Mouse (Mus musculus): ENCODE measurements around the gene Hist1h3b. TPM values are rescaled to one million over a fixed set of nuclear protein-coding genes. Genes with fewer than 3 reads are reported as not detected.
"Not testable (repeated sequence)": the region's sequence is repeated elsewhere in the genome, so short reads cannot be mapped to it uniquely, and the experiment has no call there.

Gene Hist1h3b
- polyA plus RNA-seq, 1 experiment from 2014 or later: 4.7 TPM

DNA sequence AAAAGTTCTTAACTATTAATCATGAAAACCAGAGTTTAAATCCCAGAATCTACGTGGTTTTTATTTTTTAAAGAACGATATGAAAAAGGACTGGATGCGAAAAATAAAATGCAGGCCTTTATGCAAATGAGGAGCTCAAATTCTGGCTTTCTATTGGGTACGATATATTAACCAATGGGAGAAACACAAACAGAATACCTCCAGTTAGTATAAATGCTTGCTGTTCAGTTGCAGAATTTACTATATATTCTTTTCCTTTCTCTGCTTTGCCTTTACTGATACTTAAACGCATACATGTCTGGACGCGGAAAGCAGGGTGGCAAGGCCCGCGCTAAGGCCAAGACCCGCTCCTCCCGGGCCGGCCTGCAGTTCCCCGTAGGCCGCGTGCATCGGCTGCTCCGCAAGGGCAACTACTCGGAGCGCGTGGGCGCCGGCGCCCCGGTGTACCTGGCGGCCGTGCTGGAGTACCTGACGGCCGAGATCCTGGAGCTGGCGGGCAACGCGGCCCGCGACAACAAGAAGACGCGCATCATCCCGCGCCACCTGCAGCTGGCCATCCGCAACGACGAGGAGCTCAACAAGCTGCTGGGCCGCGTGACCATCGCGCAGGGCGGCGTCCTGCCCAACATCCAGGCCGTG lies 1.1 kb upstream of the Hist1h3b start, which contains the start of gene Hist1h2ab:
Gene Hist1h2ab (plus strand): TSS at position 288 of the 639 bp plus-strand sequence.
- WGBS: under 1% methylated on average over 31 of the region's 47 CpGs
- H3K27ac ChIP-seq (ENCODE audit: low read length): peak within 1 kb of the TSS; percentile 95
- H3K27me3 ChIP-seq (replicated peaks; ENCODE audit: control insufficient read depth, insufficient read depth, low read length); H3K36me3 ChIP-seq (ENCODE audit: control insufficient read depth, insufficient read depth, low read length); H3K4me1 ChIP-seq (ENCODE audit: control insufficient read depth, insufficient read depth, low read length); H3K9me3 ChIP-seq (ENCODE audit: control insufficient read depth, low read length): not testable (repeated sequence)
- H3K4me3 ChIP-seq (ENCODE audit: low read length): peak within 1 kb of the TSS; percentile 48
- ATAC-seq: peak; percentile 34
- H3K4me2 ChIP-seq (ENCODE audit: low read depth, low read length): peak within 1 kb of the TSS; percentile 55
- peak within 1 kb of the TSS; percentile 66 for H3K9ac ChIP-seq (ENCODE audit: low read depth, low read length)

DNA sequence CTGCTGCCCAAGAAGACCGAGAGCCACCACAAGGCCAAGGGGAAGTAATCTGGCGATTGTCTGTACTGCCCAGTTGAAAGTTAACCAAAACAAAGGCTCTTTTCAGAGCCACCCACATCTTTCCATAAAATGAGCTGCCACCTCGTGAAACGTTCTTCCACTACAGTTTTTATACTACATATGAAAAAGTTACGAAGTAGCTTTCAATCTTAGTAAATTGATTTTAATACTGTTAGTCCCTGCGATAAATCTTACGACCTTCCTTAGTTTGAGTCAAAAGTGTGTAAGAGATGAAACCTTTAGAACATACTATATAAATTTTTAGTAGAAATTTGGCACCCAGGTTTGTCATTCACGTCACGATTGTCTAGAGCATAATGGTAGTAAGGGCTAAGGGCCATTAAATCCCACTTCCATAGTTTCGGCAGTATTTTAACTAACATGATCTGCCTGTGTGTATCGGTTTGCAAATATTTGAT lies 550 bp upstream of the Hist1h3b start:
- Histone ChIP-seq H3K27me3 (replicated peaks; ENCODE audit: control insufficient read depth, insufficient read depth, low read length) (no peaks in the 10 kb centered on the region), H3K36me3 (ENCODE audit: control insufficient read depth, insufficient read depth, low read length) (no peaks in the 10 kb centered on the region), H3K9ac (ENCODE audit: low read depth, low read length) (peak overlapping the region; percentile 66), H3K27ac (ENCODE audit: low read length) (peak overlapping the region; percentile 95), H3K9me3 (ENCODE audit: control insufficient read depth, low read length) (no peaks in the 10 kb centered on the region), H3K4me3 (ENCODE audit: low read length) (peak overlapping the region; percentile 48), H3K4me1 (ENCODE audit: control insufficient read depth, insufficient read depth, low read length) (peaks cover 7% of the 10 kb centered on the region; the same call in 1 of the 2 replicates), H3K4me2 (ENCODE audit: low read depth, low read length) (peak overlapping the region; percentile 55)
- ATAC-seq: peak; percentile 27
- 2% methylated on average over 11 of the region's 11 CpGs for WGBS

- Histone ChIP-seq H3K27ac (ENCODE audit: low read length) (peak overlapping the region; percentile 61; the same call in 1 of the 2 replicates), H3K9me3 (ENCODE audit: control insufficient read depth, low read length) (no peaks in the 10 kb centered on the region), H3K4me3 (ENCODE audit: low read length) (peak overlapping the region; percentile 41), H3K4me2 (ENCODE audit: low read depth, low read length) (peak overlapping the region; percentile 56), H3K4me1 (ENCODE audit: control insufficient read depth, insufficient read depth, low read length) (peaks cover 8% of the 10 kb centered on the region; the same call in 1 of the 2 replicates), H3K9ac (ENCODE audit: low read depth, low read length) (peak overlapping the region; percentile 54), H3K36me3 (ENCODE audit: control insufficient read depth, insufficient read depth, low read length) (no peaks in the 10 kb centered on the region), H3K27me3 (replicated peaks; ENCODE audit: control insufficient read depth, insufficient read depth, low read length) (no peaks in the 10 kb centered on the region)
- no peak for ATAC-seq
- 4% methylated on average over 6 of the region's 6 CpGs for WGBS
Measured at GRCm38 (mm10) chr13:23752742-23753172, 690 bp downstream of the Hist1h3b start.

DNA sequence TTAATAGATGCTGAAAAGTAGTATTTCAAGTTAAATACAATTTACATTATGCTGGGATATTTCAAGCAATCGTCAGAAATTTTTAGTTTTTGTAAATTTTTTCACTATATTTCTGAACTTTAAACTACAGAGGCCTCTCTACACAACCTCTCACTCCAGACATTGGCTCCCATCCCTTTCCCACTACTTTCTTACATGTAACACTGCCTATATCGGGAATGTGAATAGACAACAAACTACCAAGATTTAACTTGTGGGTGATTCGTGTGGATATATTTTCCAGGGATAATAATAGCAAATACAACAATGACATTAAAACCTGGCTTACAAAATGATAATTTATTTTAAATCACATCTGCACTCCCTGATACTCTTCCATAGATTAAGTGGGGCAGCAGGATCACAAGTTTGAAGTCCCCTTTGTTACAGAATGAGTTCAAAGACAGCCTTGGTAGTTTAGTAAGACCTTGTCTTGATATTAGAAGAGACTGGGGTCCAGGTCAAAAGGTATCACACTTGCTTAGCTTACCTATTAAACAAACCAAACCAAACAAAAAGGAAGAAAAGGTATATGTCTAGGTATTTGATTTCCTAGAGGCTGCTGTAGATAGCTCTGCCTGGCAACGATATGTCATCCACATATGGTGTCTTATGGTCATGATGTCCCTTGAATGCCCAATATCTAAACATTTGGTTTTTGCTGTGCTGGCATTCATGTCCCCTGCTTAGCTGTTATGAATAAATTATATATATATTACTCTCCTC lies 1.4 kb downstream of the Hist1h3b start:
- Histone ChIP-seq H3K9me3 (ENCODE audit: control insufficient read depth, low read length) (no peaks in the 10 kb centered on the region), H3K4me3 (ENCODE audit: low read length) (no peak overlapping the region), H3K27ac (ENCODE audit: low read length) (no peak overlapping the region), H3K27me3 (replicated peaks; ENCODE audit: control insufficient read depth, insufficient read depth, low read length) (no peaks in the 10 kb centered on the region), H3K36me3 (ENCODE audit: control insufficient read depth, insufficient read depth, low read length) (no peaks in the 10 kb centered on the region), H3K4me1 (ENCODE audit: control insufficient read depth, insufficient read depth, low read length) (0 out of 2 replicates have a peak, but pooled peaks cover 3% of the 10 kb centered on the region), H3K9ac (ENCODE audit: low read depth, low read length) (no peak overlapping the region), H3K4me2 (ENCODE audit: low read depth, low read length) (no peak overlapping the region; the same call in 1 of the 2 replicates)
- no peak for ATAC-seq
- WGBS: 57% methylated on average over 4 of the region's 4 CpGs

DNA sequence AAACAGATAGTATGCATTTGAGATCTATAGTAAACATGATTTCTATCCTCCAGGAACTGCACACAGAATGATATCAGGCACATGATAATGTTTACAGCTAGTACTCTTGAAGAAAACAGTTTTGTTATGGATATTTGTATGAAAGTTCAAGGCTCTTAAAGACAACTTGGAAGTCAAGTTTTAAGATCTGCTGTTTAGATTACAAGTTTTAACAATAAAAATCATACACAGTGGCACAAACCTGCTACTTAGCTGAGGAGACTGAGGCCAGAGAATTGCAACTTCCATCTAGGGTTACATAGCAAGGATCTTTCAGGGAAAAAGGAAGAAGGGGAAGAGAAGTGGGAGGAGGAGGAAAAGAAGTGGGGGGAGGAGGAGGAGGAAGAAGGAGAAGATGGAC lies 2.9 kb downstream of the Hist1h3b start:
- Histone ChIP-seq H3K4me3 (ENCODE audit: low read length) (no peak overlapping the region), H3K4me2 (ENCODE audit: low read depth, low read length) (no peak overlapping the region), H3K27ac (ENCODE audit: low read length) (no peak overlapping the region), H3K9ac (ENCODE audit: low read depth, low read length) (no peak overlapping the region), H3K4me1 (ENCODE audit: control insufficient read depth, insufficient read depth, low read length) (0 out of 2 replicates have a peak, but pooled peaks cover 7% of the 10 kb centered on the region), H3K36me3 (ENCODE audit: control insufficient read depth, insufficient read depth, low read length) (no peaks in the 10 kb centered on the region), H3K27me3 (replicated peaks; ENCODE audit: control insufficient read depth, insufficient read depth, low read length) (no peaks in the 10 kb centered on the region), H3K9me3 (ENCODE audit: control insufficient read depth, low read length) (no peaks in the 10 kb centered on the region)
- ATAC-seq: no peak

- Histone ChIP-seq H3K4me2 (ENCODE audit: low read depth, low read length) (peak within 1 kb of the TSS; percentile 67), H3K4me3 (ENCODE audit: low read length) (peak within 1 kb of the TSS; percentile 46), H3K27me3 (replicated peaks; ENCODE audit: control insufficient read depth, insufficient read depth, low read length) (no peaks in the 10 kb centered on the region), H3K4me1 (ENCODE audit: control insufficient read depth, insufficient read depth, low read length) (0 out of 2 replicates have a peak, but pooled peaks cover 12% of the 10 kb centered on the region), H3K9ac (ENCODE audit: low read depth, low read length) (peak within 1 kb of the TSS; percentile 68), H3K36me3 (ENCODE audit: control insufficient read depth, insufficient read depth, low read length) (no peaks in the 10 kb centered on the region), H3K9me3 (ENCODE audit: control insufficient read depth, low read length) (no peaks in the 10 kb centered on the region), H3K27ac (ENCODE audit: low read length) (peak within 1 kb of the TSS; percentile 92)
- ATAC-seq: peak; percentile 78
- 1% methylated on average over 12 of the region's 22 CpGs for WGBS
Measured at GRCm38 (mm10) chr13:23756790-23757189, 4.7 kb downstream of the Hist1h3b start, which contains the start of gene Hist1h4b. Gene Hist1h4b (plus strand): TSS chr13:23757013.

DNA sequence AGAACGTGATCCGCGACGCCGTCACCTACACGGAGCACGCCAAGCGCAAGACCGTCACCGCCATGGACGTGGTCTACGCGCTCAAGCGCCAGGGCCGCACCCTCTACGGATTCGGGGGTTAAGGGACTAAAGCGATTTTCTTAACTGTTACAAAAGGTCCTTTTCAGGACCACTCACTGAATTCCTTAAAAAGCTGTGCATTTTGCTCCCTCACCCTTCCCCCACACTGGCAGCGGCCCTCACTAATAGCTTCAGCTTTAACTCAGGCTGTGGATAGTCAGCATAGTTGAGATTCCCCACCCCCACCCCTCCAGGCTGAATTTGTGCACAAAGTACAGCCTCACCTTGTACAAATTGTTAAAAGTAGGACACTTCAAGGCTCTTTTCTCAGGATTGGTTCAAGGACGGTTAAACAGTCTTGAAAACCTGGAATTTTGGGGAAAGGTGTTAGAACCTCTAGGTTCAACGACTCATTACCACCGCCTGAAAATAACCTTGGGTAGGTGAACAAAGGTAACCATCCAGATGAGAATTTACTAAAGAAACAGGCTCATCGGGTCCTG lies 5.2 kb downstream of the Hist1h3b start:
- ATAC-seq: peak; percentile 6; the same call in 1 of the 2 replicates
- under 1% methylated on average over 18 of the region's 23 CpGs for WGBS

DNA sequence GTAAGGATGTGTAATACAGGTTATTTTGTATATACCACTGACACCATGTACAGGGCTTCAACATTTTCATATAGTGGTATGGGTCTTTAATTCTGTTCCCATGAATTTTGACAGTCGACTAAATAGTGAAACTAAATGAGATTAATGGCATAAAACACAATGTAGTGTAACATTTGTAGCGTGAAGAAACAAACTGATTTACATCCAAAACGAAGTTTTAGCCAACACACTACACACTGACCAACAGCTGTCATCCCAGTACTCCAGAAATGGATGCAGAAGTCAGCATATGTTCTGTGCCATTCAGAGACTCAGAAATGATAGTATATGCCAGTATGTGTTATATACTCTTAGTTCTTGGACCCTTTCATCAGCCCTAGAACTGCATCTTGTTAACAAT lies 5.9 kb downstream of the Hist1h3b start:
- H3K4me2 ChIP-seq (ENCODE audit: low read depth, low read length): no peak overlapping the region
- 44% methylated on average over 3 of the region's 3 CpGs for WGBS

More for the DNA sequence above, 5.2 kb downstream of the Hist1h3b start:
- H3K27me3 ChIP-seq (replicated peaks; ENCODE audit: control insufficient read depth, insufficient read depth, low read length): no peaks in the 10 kb centered on the region
- H3K4me1 ChIP-seq (ENCODE audit: control insufficient read depth, insufficient read depth, low read length): 0 out of 2 replicates have a peak, but pooled peaks cover 12% of the 10 kb centered on the region
- H3K27ac ChIP-seq (ENCODE audit: low read length): peak overlapping the region; percentile 92
- H3K9me3 ChIP-seq (ENCODE audit: control insufficient read depth, low read length): no peaks in the 10 kb centered on the region
- H3K9ac ChIP-seq (ENCODE audit: low read depth, low read length): peak overlapping the region; percentile 68
- peak overlapping the region; percentile 46 for H3K4me3 ChIP-seq (ENCODE audit: low read length)
- H3K36me3 ChIP-seq (ENCODE audit: control insufficient read depth, insufficient read depth, low read length): no peaks in the 10 kb centered on the region
- H3K4me2 ChIP-seq (ENCODE audit: low read depth, low read length): peak overlapping the region; percentile 67

GRCm38 (mm10) chr13:23759251-23759771 lies 7.2 kb downstream of the Hist1h3b start:
- H3K27ac ChIP-seq (ENCODE audit: low read length): no peak overlapping the region
- 82% methylated on average over 3 of the region's 3 CpGs for WGBS
- no peaks in the 10 kb centered on the region for H3K27me3 ChIP-seq (replicated peaks; ENCODE audit: control insufficient read depth, insufficient read depth, low read length)
- H3K4me1 ChIP-seq (ENCODE audit: control insufficient read depth, insufficient read depth, low read length): peaks cover 21% of the 10 kb centered on the region
- no peaks in the 10 kb centered on the region for H3K9me3 ChIP-seq (ENCODE audit: control insufficient read depth, low read length)
- no peak overlapping the region for H3K4me3 ChIP-seq (ENCODE audit: low read length)
- no peak overlapping the region for H3K4me2 ChIP-seq (ENCODE audit: low read depth, low read length)
- ATAC-seq: no peak
- no peaks in the 10 kb centered on the region for H3K36me3 ChIP-seq (ENCODE audit: control insufficient read depth, insufficient read depth, low read length)
- H3K9ac ChIP-seq (ENCODE audit: low read depth, low read length): no peak overlapping the region

More for the DNA sequence above, 5.9 kb downstream of the Hist1h3b start:
- no peaks in the 10 kb centered on the region for H3K27me3 ChIP-seq (replicated peaks; ENCODE audit: control insufficient read depth, insufficient read depth, low read length)
- H3K27ac ChIP-seq (ENCODE audit: low read length): no peak overlapping the region
- H3K4me3 ChIP-seq (ENCODE audit: low read length): no peak overlapping the region
- no peak for ATAC-seq
- no peaks in the 10 kb centered on the region for H3K36me3 ChIP-seq (ENCODE audit: control insufficient read depth, insufficient read depth, low read length)
- 0 out of 2 replicates have a peak, but pooled peaks cover 12% of the 10 kb centered on the region for H3K4me1 ChIP-seq (ENCODE audit: control insufficient read depth, insufficient read depth, low read length)
- no peak overlapping the region for H3K9ac ChIP-seq (ENCODE audit: low read depth, low read length)
- H3K9me3 ChIP-seq (ENCODE audit: control insufficient read depth, low read length): no peaks in the 10 kb centered on the region

Data from intestine, embryonic 16.5 days (tissue).